Mouse (Mus musculus): ENCODE results near the gene Ces5a. TPM values are rescaled to one million over a fixed set of nuclear protein-coding genes. Genes with fewer than 3 reads are reported as not detected.

The Ces5a gene
- total and polyA plus RNA-seq, 3 experiments: not detected

GRCm38 (mm10) chr8:93569311-93570185, 33.9 kb upstream of the Ces5a start:
- no peaks in the 10 kb centered on the region for H3K36me3 ChIP-seq (ENCODE audit: control insufficient read depth in 1 of 2, insufficient read depth in 2 of 2, low read length in 2 of 2)
- H3K79me2 ChIP-seq (ENCODE audit: control insufficient read depth, insufficient read depth, low read length, poor library complexity): no peaks in the 10 kb centered on the region
- TF ChIP-seq TBP (IDR thresholded peaks at IDR 0.05; ENCODE audit: low read depth, low read length): no peak
- TF ChIP-seq TCF12 (IDR thresholded peaks at IDR 0.05; ENCODE audit: low read depth, low read length): no peak
- TF ChIP-seq ZC3H11A (IDR thresholded peaks at IDR 0.05; ENCODE audit: low read depth, low read length): no peak
- no peak for TF ChIP-seq SMC3 (IDR thresholded peaks at IDR 0.05; ENCODE audit: low read depth, low read length)
- no peak for TF ChIP-seq USF1 (IDR thresholded peaks at IDR 0.05; ENCODE audit: low read depth, low read length)
- TF ChIP-seq USF2 (IDR thresholded peaks at IDR 0.05; ENCODE audit: borderline replicate concordance in 1 of 2, insufficient read depth in 1 of 2, low read depth in 1 of 2, low read length in 2 of 2): no peak
- TF ChIP-seq GATA1 (IDR thresholded peaks at IDR 0.05; ENCODE audit: low read depth, low read length): no peak
- no peak for TF ChIP-seq ZMIZ1 (IDR thresholded peaks at IDR 0.05; ENCODE audit: low read depth, low read length)
- no peak for TF ChIP-seq NRF1 (IDR thresholded peaks at IDR 0.05; ENCODE audit: insufficient read depth, low read depth, low read length, poor library complexity, severe bottlenecking)
- TF ChIP-seq SIN3A (IDR thresholded peaks at IDR 0.05; ENCODE audit: low read length): no peak
- TF ChIP-seq HCFC1 (IDR thresholded peaks at IDR 0.05; ENCODE audit: low read depth, low read length): no peak
- no peak for TF ChIP-seq MYC (IDR thresholded peaks at IDR 0.05; ENCODE audit: low read depth, low read length)
- no peak for TF ChIP-seq RAD21 (IDR thresholded peaks at IDR 0.05; ENCODE audit: low read depth, low read length)
- TF ChIP-seq POLR2A (IDR thresholded peaks at IDR 0.05; ENCODE audit: control insufficient read depth in 1 of 2, insufficient read depth in 1 of 2, low read depth in 1 of 2, low read length in 2 of 2, poor library complexity in 1 of 2): no peak
- no peak for TF ChIP-seq MYB (IDR thresholded peaks at IDR 0.05; ENCODE audit: low read depth, low read length)
- H3K27ac ChIP-seq (ENCODE audit: control insufficient read depth, low read depth, low read length): no peak overlapping the region
- no peak overlapping the region for H3K9ac ChIP-seq (ENCODE audit: control insufficient read depth, low read depth, low read length, poor library complexity, severe bottlenecking)
- H3K9me3 ChIP-seq (replicated peaks; ENCODE audit: insufficient read depth, low read length): no peaks in the 10 kb centered on the region
- no peaks in the 10 kb centered on the region for H3K4me1 ChIP-seq (ENCODE audit: control insufficient read depth in 1 of 2, insufficient read depth in 2 of 2, low read length in 2 of 2)
- H3K4me3 ChIP-seq (ENCODE audit: control insufficient read depth in 1 of 2, insufficient read depth in 1 of 2, low read depth in 2 of 2, low read length in 2 of 2): no peak overlapping the region
- H3K27me3 ChIP-seq (ENCODE audit: control insufficient read depth in 1 of 2, insufficient read depth in 2 of 2, low read length in 2 of 2): no peaks in the 10 kb centered on the region
- DNase-seq (ENCODE audit: low read depth, low spot score): no peak

GRCm38 (mm10) chr8:93568666-93569065, 33.0 kb upstream of the Ces5a start:
- TF ChIP-seq KAT2A (conservative IDR thresholded peaks at IDR 0.05; ENCODE audit: low read depth, low read length) (no peak), CHD1 (IDR thresholded peaks at IDR 0.05; ENCODE audit: low read depth, low read length) (no peak), HCFC1 (IDR thresholded peaks at IDR 0.05; ENCODE audit: low read depth, low read length) (no peak), POLR2A (IDR thresholded peaks at IDR 0.05; ENCODE audit: control insufficient read depth in 1 of 2, insufficient read depth in 1 of 2, low read depth in 1 of 2, low read length in 2 of 2, poor library complexity in 1 of 2) (no peak), BHLHE40 (IDR thresholded peaks at IDR 0.05; ENCODE audit: borderline replicate concordance, low read depth, low read length) (no peak), NRF1 (IDR thresholded peaks at IDR 0.05; ENCODE audit: insufficient read depth, low read depth, low read length, poor library complexity, severe bottlenecking) (no peak), JUND (IDR thresholded peaks at IDR 0.05; ENCODE audit: low read depth, low read length) (no peak)
- no peak overlapping the region for H3K4me3 ChIP-seq (ENCODE audit: control insufficient read depth in 1 of 2, insufficient read depth in 1 of 2, low read depth in 2 of 2, low read length in 2 of 2)
- H3K27ac ChIP-seq (ENCODE audit: control insufficient read depth, low read depth, low read length): no peak overlapping the region
- no peak overlapping the region for H3K9ac ChIP-seq (ENCODE audit: control insufficient read depth, low read depth, low read length, poor library complexity, severe bottlenecking)
- no peak for DNase-seq (ENCODE audit: low read depth, low spot score)
- H3K27me3 ChIP-seq (ENCODE audit: control insufficient read depth in 1 of 2, insufficient read depth in 2 of 2, low read length in 2 of 2): no peaks in the 10 kb centered on the region
- H3K36me3 ChIP-seq (ENCODE audit: control insufficient read depth in 1 of 2, insufficient read depth in 2 of 2, low read length in 2 of 2): no peaks in the 10 kb centered on the region
- no peaks in the 10 kb centered on the region for H3K4me1 ChIP-seq (ENCODE audit: control insufficient read depth in 1 of 2, insufficient read depth in 2 of 2, low read length in 2 of 2)
- no peaks in the 10 kb centered on the region for H3K79me2 ChIP-seq (ENCODE audit: control insufficient read depth, insufficient read depth, low read length, poor library complexity)
- no peaks in the 10 kb centered on the region for H3K9me3 ChIP-seq (replicated peaks; ENCODE audit: insufficient read depth, low read length)
